ENCODE assay signal across 8 mouse cellular contexts in genomic region chr11:93884068-93884467, GRCm38 (mm10). TPM values are rescaled to one million over a fixed set of nuclear protein-coding genes. Genes with fewer than 3 reads are reported as not detected.
DNase-seq lines count a peak whose midpoint lies in the region; ATAC-seq and TF ChIP-seq lines count a peak whose summit lies in the region.
"Had no signal": no experiment of that assay in that cellular context is flagged by ENCODE, and none has a peak within 500 bp of the region (broad histone marks: within the 10 kb centered on the region; RNA-seq: fewer than 3 reads in every experiment).

No protein-coding gene starts in this region.

- H3K9me3 ChIP-seq in lung, embryonic 15.5 days, result no peaks in the 10 kb centered on the region
- H3K9me3 ChIP-seq in limb, embryonic 12.5 days, result no peaks in the 10 kb centered on the region
- no peaks in the 10 kb centered on the region for H3K9me3 ChIP-seq in stomach, embryonic 14.5 days (ENCODE audit: control insufficient read depth, low read depth, low read length)

- TF ChIP-seq POLR2A in embryonic fibroblast, embryonic 13.5 days (IDR thresholded peaks at IDR 0.05; ENCODE audit: low read depth, low read length), result no peak

- TF ChIP-seq CTCF in embryonic fibroblast, embryonic 13.5 days (IDR thresholded peaks at IDR 0.05; ENCODE audit: borderline replicate concordance, insufficient read depth, low read length), result no peak

- H3K36me3 ChIP-seq in lung, embryonic 15.5 days, result peaks cover 14% of the 10 kb centered on the region
- H3K36me3 ChIP-seq in limb, embryonic 12.5 days, result peaks cover 30% of the 10 kb centered on the region
- peaks cover 7% of the 10 kb centered on the region for H3K36me3 ChIP-seq in stomach, embryonic 14.5 days (ENCODE audit: control insufficient read depth, insufficient read depth, low read length)

- peak overlapping the region; percentile 93 for H3K4me3 ChIP-seq in lung, embryonic 15.5 days
- H3K4me3 ChIP-seq in embryonic fibroblast, embryonic 13.5 days (ENCODE audit: insufficient read depth, low read length), result peak overlapping the region; percentile 63
- H3K4me3 ChIP-seq in limb, embryonic 12.5 days (replicated peaks), result peak overlapping the region; percentile 94
- peak overlapping the region; percentile 97; the same call in 1 of the 2 replicates for H3K4me3 ChIP-seq in stomach, embryonic 14.5 days (ENCODE audit: low read depth, low read length)

- H3K4me1 ChIP-seq in lung, embryonic 15.5 days, result peaks cover 23% of the 10 kb centered on the region
- peaks cover 7% of the 10 kb centered on the region for H3K4me1 ChIP-seq in embryonic fibroblast, embryonic 13.5 days (ENCODE audit: control insufficient read depth, insufficient read depth, low read length)
- H3K4me1 ChIP-seq in limb, embryonic 12.5 days (replicated peaks), result peaks cover 25% of the 10 kb centered on the region
- H3K4me1 ChIP-seq in stomach, embryonic 14.5 days (ENCODE audit: control insufficient read depth, insufficient read depth, low read length), result peaks cover 26% of the 10 kb centered on the region

- DNase-seq in lung, adult 18-20 months, result no peak
- DNase-seq in adrenal gland, adult (ENCODE audit: inconsistent age in 2 of 2, low spot score in 1 of 2), result no peak
- DNase-seq: adrenal gland, postnatal 14 days had no signal

- no peak for ATAC-seq in lung, embryonic 15.5 days (ENCODE audit: borderline replicate concordance, extremely low read depth, low FRiP score, low TSS enrichment)
- ATAC-seq in limb, embryonic 12.5 days (ENCODE audit: insufficient number of reproducible peaks, insufficient read depth, low FRiP score, low TSS enrichment, low read depth), result no peak
- ATAC-seq in stomach, embryonic 14.5 days (ENCODE audit: insufficient number of reproducible peaks, insufficient read depth, low FRiP score, low read depth), result no peak
- ATAC-seq in megakaryocyte-erythroid progenitor cell, adult 5-6 weeks (replicated peaks; ENCODE audit: low FRiP score, low TSS enrichment, poor library complexity, severe bottlenecking), result no peak

- H3K27ac ChIP-seq in lung, embryonic 15.5 days, result no peak overlapping the region
- no peak overlapping the region for H3K27ac ChIP-seq in embryonic fibroblast, embryonic 13.5 days (ENCODE audit: insufficient read depth, low read length)
- H3K27ac ChIP-seq in limb, embryonic 12.5 days, result no peak overlapping the region
- H3K27ac ChIP-seq in stomach, embryonic 14.5 days (ENCODE audit: low read length), result no peak overlapping the region

- no peak overlapping the region; the same call in 1 of the 2 replicates for H3K9ac ChIP-seq in lung, embryonic 15.5 days
- H3K9ac ChIP-seq in limb, embryonic 12.5 days (replicated peaks), result peak overlapping the region; percentile 87; the same call in 1 of the 2 replicates
- no peak overlapping the region for H3K9ac ChIP-seq in stomach, embryonic 14.5 days (replicated peaks; ENCODE audit: low read depth, low read length)

- H3K27me3 ChIP-seq in lung, embryonic 15.5 days, result no peaks in the 10 kb centered on the region
- no peaks in the 10 kb centered on the region for H3K27me3 ChIP-seq in limb, embryonic 12.5 days
- no peaks in the 10 kb centered on the region for H3K27me3 ChIP-seq in stomach, embryonic 14.5 days (ENCODE audit: control insufficient read depth, insufficient read depth, low read length)

- H3K4me2 ChIP-seq in lung, embryonic 15.5 days, result peak overlapping the region; percentile 87
- H3K4me2 ChIP-seq in limb, embryonic 12.5 days, result peak overlapping the region; percentile 91
- H3K4me2 ChIP-seq in stomach, embryonic 14.5 days (replicated peaks; ENCODE audit: low read depth, low read length), result peak overlapping the region; percentile 53; the same call in 1 of the 2 replicates

- 83% methylated on average over 4 of the region's 4 CpGs for WGBS in lung, embryonic 15.5 days
- 83% methylated on average over 4 of the region's 4 CpGs for WGBS in limb, embryonic 12.5 days
- WGBS in stomach, embryonic 14.5 days, result 83% methylated on average over 4 of the region's 4 CpGs

RNA-seq across cellular contexts. Expression of gene Utp18, which starts 1.5 kb away (rescaled TPM):
- 22.7 and 25.2 TPM in 2 replicates for polyA plus RNA-seq in lung, embryonic 15.5 days (2015; fragmentation: Nextera tagmentation; extraction: Ambion mirVana)
- polyA plus RNA-seq in embryonic fibroblast, embryonic 13.5 days (2011; ENCODE audit: insufficient read length, low read depth, missing spikeins), result 30.3 and 33.8 TPM in 2 replicates
- 40.3 and 41.3 TPM in 2 replicates for polyA plus RNA-seq in limb, embryonic 12.5 days (2016; fragmentation: Nextera tagmentation; extraction: Ambion mirVana)
- 24.9 and 30.6 TPM in 2 replicates for polyA plus RNA-seq in stomach, embryonic 14.5 days (2014; fragmentation: Nextera tagmentation; extraction: Ambion mirVana)
- 28.4 and 45.0 TPM in 2 replicates for total RNA-seq in megakaryocyte-erythroid progenitor cell, adult 5-6 weeks (2014; fragmentation: Nextera tagmentation)
- total RNA-seq in megakaryocyte-erythroid progenitor cell, adult 5-6 weeks (2017), result 88.2 and 93.3 TPM in 2 replicates

RNA-seq across cellular contexts. Expression of gene Mbtd1, which starts 1.6 kb away (rescaled TPM):
- polyA plus RNA-seq in lung, embryonic 15.5 days (2015; fragmentation: Nextera tagmentation; extraction: Ambion mirVana), result 26.4 and 28.8 TPM in 2 replicates
- polyA plus RNA-seq in embryonic fibroblast, embryonic 13.5 days (2011; ENCODE audit: insufficient read length, low read depth, missing spikeins), result 19.7 and 41.5 TPM in 2 replicates
- polyA plus RNA-seq in limb, embryonic 12.5 days (2016; fragmentation: Nextera tagmentation; extraction: Ambion mirVana), result 45.2 and 47.4 TPM in 2 replicates
- 30.5 and 31.1 TPM in 2 replicates for polyA plus RNA-seq in stomach, embryonic 14.5 days (2014; fragmentation: Nextera tagmentation; extraction: Ambion mirVana)
- total RNA-seq in megakaryocyte-erythroid progenitor cell, adult 5-6 weeks (2014; fragmentation: Nextera tagmentation), result 65.7 and 82.5 TPM in 2 replicates
- 41.8 and 49.8 TPM in 2 replicates for total RNA-seq in megakaryocyte-erythroid progenitor cell, adult 5-6 weeks (2017)
